Mouse (Mus musculus) adrenal gland, postnatal 36 days (tissue): ENCODE measurements around the gene Mrps6. TPM values are rescaled to one million over a fixed set of nuclear protein-coding genes. Genes with fewer than 3 reads are reported as not detected.

ENCODE experiments used
- DNase-seq, 2 experiments: peaks; one replicate each; pipeline ENCODE4 v3.0.0; 2021; ENCODE audit warnings: mixed read lengths in 1 of 2
- total RNA-seq, 2 experiments: library from RNA; stranded (reverse); gene quantifications; 2 replicates each; pipeline ENCODE4 v1.2.3; 2021

Mrps6 gene
- total RNA-seq, 2 experiments from 2014 or later = 84.1 to 117 TPM

- DNase-seq = no peak
Measured at GRCm38 (mm10) chr16:92119013-92119515, 61.0 kb downstream of the Mrps6 start.

- no peak for DNase-seq
Measured at GRCm38 (mm10) chr16:92120899-92121531, 62.9 kb downstream of the Mrps6 start.

GRCm38 (mm10) chr16:92127226-92127625 is 69.2 kb downstream of the Mrps6 start:
- no peak for DNase-seq

GRCm38 (mm10) chr16:92127666-92128065 is 69.6 kb downstream of the Mrps6 start:
- no peak for DNase-seq

- no peak for DNase-seq
Measured at GRCm38 (mm10) chr16:92129843-92130242, 71.8 kb downstream of the Mrps6 start.

- DNase-seq = peak in 1 of 2 experiments; percentile 20
Measured at GRCm38 (mm10) chr16:92132511-92132910, 74.4 kb downstream of the Mrps6 start.

GRCm38 (mm10) chr16:92134148-92134764 is 76.2 kb downstream of the Mrps6 start:
- DNase-seq = no peak

GRCm38 (mm10) chr16:92136275-92136674 is 78.2 kb downstream of the Mrps6 start:
- no peak for DNase-seq

GRCm38 (mm10) chr16:92139386-92140261 is 81.6 kb downstream of the Mrps6 start:
- no peak for DNase-seq

GRCm38 (mm10) chr16:92140328-92140727 is 82.3 kb downstream of the Mrps6 start:
- no peak for DNase-seq

- no peak for DNase-seq
Measured at GRCm38 (mm10) chr16:92141021-92141420, 83.0 kb downstream of the Mrps6 start.

- DNase-seq = no peak
Measured at GRCm38 (mm10) chr16:92142426-92143012, 84.4 kb downstream of the Mrps6 start.

GRCm38 (mm10) chr16:92147631-92148366 is 89.7 kb downstream of the Mrps6 start:
- DNase-seq = no peak

GRCm38 (mm10) chr16:92148367-92148728 is 90.3 kb downstream of the Mrps6 start:
- no peak for DNase-seq

GRCm38 (mm10) chr16:92150975-92151374 is 92.9 kb downstream of the Mrps6 start:
- DNase-seq = no peak

GRCm38 (mm10) chr16:92158021-92158455 is 100.0 kb downstream of the Mrps6 start:
- peak; percentile 50 to 62 for DNase-seq

GRCm38 (mm10) chr16:92158461-92159091 is 100.5 kb downstream of the Mrps6 start:
- DNase-seq = peak; percentile 86 to 89

GRCm38 (mm10) chr16:92159114-92159513 is 101.0 kb downstream of the Mrps6 start:
- peak in 1 of 2 experiments; percentile 22 for DNase-seq
